Mouse (Mus musculus) heart, embryonic 12.5 days (tissue): ENCODE data around the gene Ttc30a2. TPM values are rescaled to one million over a fixed set of nuclear protein-coding genes. Genes with fewer than 3 reads are reported as not detected.
"Not testable (repeated sequence)": the region's sequence is repeated elsewhere in the genome, so short reads cannot be mapped to it uniquely, and the experiment has no call there.

Source experiments
- ATAC-seq: fragments of 200-750 bp; cut with Nextera tagmentation; 2 replicates; pipeline ENCODE4 v1.8.0; 2017; ENCODE audit warnings: moderate TSS enrichment, moderate library complexity; ENCODE audit not compliant: insufficient number of reproducible peaks, low FRiP score
- H3K27ac ChIP-seq: fragments of 300-500 bp; sonication (generic); 2 replicates; pipeline ENCODE4 v1.5.1; 2016; ENCODE audit warnings: mild to moderate bottlenecking, moderate library complexity; ENCODE audit not compliant: poor library complexity, severe bottlenecking
- H3K27me3 ChIP-seq: fragments of 300-500 bp; sonication (generic); replicated peaks from 2 replicates; pipeline ENCODE4 v1.6.1; 2016; ENCODE audit warnings: mild to moderate bottlenecking, moderate library complexity
- H3K36me3 ChIP-seq: fragments of 300-500 bp; sonication (generic); 2 replicates; pipeline ENCODE4 v1.6.1; 2016; ENCODE audit warnings: mild to moderate bottlenecking, moderate library complexity
- H3K4me1 ChIP-seq: fragments of 300-500 bp; sonication (generic); replicated peaks from 2 replicates; pipeline ENCODE4 v1.6.1; 2016; ENCODE audit warnings: mild to moderate bottlenecking
- H3K4me2 ChIP-seq: fragments of 300-500 bp; sonication (generic); 2 replicates; pipeline ENCODE4 v1.6.1; 2016; ENCODE audit warnings: mild to moderate bottlenecking, moderate library complexity
- H3K4me3 ChIP-seq: fragments of 300-500 bp; sonication (generic); 2 replicates; pipeline ENCODE4 v1.5.1; 2016; ENCODE audit warnings: mild to moderate bottlenecking
- H3K9ac ChIP-seq: fragments of 300-500 bp; sonication (generic); 2 replicates; pipeline ENCODE4 v1.6.1; 2016; ENCODE audit warnings: mild to moderate bottlenecking, moderate library complexity
- H3K9me3 ChIP-seq: fragments of 300-500 bp; sonication (generic); replicated peaks from 2 replicates; pipeline ENCODE4 v1.6.1; 2016; ENCODE audit warnings: mild to moderate bottlenecking, moderate library complexity
- whole genome bisulfite sequencing: fragments of 180-500 bp; shearing (Covaris S2); methylation state at CpG from one replicate; pipeline ENCODE4 v1.1.7; 2016; 5-methylcytosine and 5-hydroxymethylcytosine counted together
- polyA plus RNA-seq: library from polyadenylated mRNA; unstranded; fragments of >200 nt; fragmentation: Nextera tagmentation; extraction: Ambion mirVana; gene quantifications from 2 replicates; pipeline ENCODE4 v1.2.1, GENCODE M21; 2016

Gene Ttc30a2
- polyA plus RNA-seq, 1 experiment from 2014 or later = 1.5 TPM

DNA sequence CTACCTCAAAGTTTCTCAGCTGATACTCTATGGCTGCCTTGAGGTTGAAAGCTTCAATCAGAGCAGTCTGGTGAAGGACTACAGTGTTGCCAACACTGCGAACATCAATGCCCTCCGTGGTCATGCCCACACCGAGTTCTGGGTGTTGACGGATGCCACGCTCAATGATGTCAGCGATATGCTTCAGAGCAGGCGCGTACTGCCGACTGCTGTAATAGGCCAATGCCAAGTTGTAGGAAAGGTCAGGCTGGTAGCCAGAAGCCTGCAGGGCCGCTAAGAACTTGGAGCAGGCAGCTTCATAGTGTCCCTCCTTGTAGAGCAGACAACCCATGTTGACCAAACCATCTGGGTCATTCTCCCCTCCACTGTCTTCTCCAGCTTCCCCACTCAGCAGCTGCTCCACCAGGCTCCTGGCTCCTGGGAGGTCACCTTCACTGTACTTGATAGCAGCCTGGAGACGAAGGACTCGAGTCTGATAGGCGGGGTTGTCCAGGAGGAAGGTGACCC, 3.0 kb upstream of the Ttc30a2 start:
- H3K27me3 ChIP-seq, H3K36me3 ChIP-seq, H3K4me1 ChIP-seq, H3K27ac ChIP-seq, ATAC-seq, H3K9me3 ChIP-seq: not testable (repeated sequence)
- Histone ChIP-seq H3K4me3 (peak overlapping the region; percentile 62), H3K4me2 (peak overlapping the region; percentile 82), H3K9ac (peak overlapping the region; percentile 71; the same call in 1 of the 2 replicates)
- WGBS = 89% methylated on average over 13 of the region's 13 CpGs

DNA sequence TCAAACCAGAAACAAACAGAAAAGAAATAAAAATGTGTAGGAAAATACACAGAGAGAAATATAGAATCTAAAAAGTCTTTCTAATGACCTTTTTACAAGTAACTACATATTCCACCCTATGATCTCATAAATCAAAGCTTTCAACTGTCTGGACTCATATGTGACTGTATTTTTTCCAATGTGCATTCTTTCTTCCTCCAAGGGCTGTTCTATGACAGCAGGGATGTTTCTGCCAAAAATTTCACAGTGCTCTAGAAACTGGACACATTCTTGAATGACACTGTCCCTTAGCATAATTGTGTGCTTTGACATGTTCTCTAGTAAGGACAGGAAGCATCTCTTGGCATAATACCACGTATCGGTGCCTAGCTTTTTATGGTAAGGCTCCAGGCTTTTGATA, 1.9 kb downstream of the Ttc30a2 start:
- H3K9me3 ChIP-seq, H3K36me3 ChIP-seq, H3K27ac ChIP-seq, H3K4me3 ChIP-seq, H3K4me1 ChIP-seq, H3K4me2 ChIP-seq, H3K27me3 ChIP-seq, H3K9ac ChIP-seq, ATAC-seq: not testable (repeated sequence)
- WGBS = 72% methylated on average over 2 of the region's 2 CpGs

GRCm38 (mm10) chr2:75974131-75974530, 3.8 kb downstream of the Ttc30a2 start:
- H3K4me3 ChIP-seq = no peak overlapping the region
- no peak overlapping the region for H3K27ac ChIP-seq
- no peak overlapping the region for H3K4me2 ChIP-seq
- 40% methylated on average over 9 of the region's 9 CpGs for WGBS
- no peaks in the 10 kb centered on the region for H3K36me3 ChIP-seq
- peaks cover 3% of the 10 kb centered on the region; the same call in 1 of the 2 replicates for H3K4me1 ChIP-seq
- H3K9ac ChIP-seq = no peak overlapping the region
- H3K9me3 ChIP-seq = no peaks in the 10 kb centered on the region
- no peak for ATAC-seq
- H3K27me3 ChIP-seq = no peaks in the 10 kb centered on the region

DNA sequence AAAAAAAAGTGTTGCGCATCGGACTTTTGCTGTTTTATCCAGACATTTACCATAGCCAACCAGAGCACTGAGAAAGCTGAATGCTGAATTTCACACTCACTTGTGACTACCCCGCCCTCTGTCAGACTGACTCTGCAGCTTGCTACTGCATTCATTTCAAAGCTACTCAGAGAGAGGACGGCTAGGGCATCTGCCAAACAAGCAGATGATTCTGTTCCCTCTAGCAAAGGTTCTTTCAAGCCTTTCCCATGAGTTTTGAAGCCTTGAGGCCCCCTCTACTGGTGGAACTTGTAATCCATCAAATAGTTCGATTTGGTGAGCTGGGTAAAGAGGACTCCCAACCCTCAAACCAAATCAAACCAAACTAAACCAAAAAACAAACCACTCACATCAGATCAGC, 13.0 kb downstream of the Ttc30a2 start:
- Histone ChIP-seq H3K9ac (0 out of 2 replicates have a peak overlapping the region, but pooled peaks have one; percentile 60), H3K4me2 (peak overlapping the region; percentile 69), H3K27ac (peak overlapping the region; percentile 54; the same call in 1 of the 2 replicates), H3K4me3 (peak overlapping the region; percentile 29), H3K4me1 (peaks cover 25% of the 10 kb centered on the region), H3K9me3 (no peaks in the 10 kb centered on the region), H3K36me3 (no peaks in the 10 kb centered on the region), H3K27me3 (no peaks in the 10 kb centered on the region; the same call in 1 of the 2 replicates)
- WGBS = 10% methylated on average over 5 of the region's 5 CpGs
- no peak for ATAC-seq

GRCm38 (mm10) chr2:75964512-75964911, 13.5 kb downstream of the Ttc30a2 start:
- ATAC-seq = peak; percentile 63
- Histone ChIP-seq H3K9ac (peak overlapping the region; percentile 60), H3K27me3 (no peaks in the 10 kb centered on the region; the same call in 1 of the 2 replicates), H3K27ac (peak overlapping the region; percentile 54; the same call in 1 of the 2 replicates), H3K4me3 (peak overlapping the region; percentile 29), H3K36me3 (no peaks in the 10 kb centered on the region), H3K4me1 (peaks cover 28% of the 10 kb centered on the region), H3K9me3 (no peaks in the 10 kb centered on the region), H3K4me2 (peak overlapping the region; percentile 69)
- 9% methylated on average over 14 of the region's 14 CpGs for WGBS

GRCm38 (mm10) chr2:75964051-75964450, 13.9 kb downstream of the Ttc30a2 start:
- no peak for ATAC-seq
- Histone ChIP-seq H3K27ac (no peak overlapping the region; the same call in 1 of the 2 replicates), H3K9ac (peak overlapping the region; percentile 23; the same call in 1 of the 2 replicates), H3K4me1 (peaks cover 33% of the 10 kb centered on the region), H3K4me3 (peak overlapping the region; percentile 29; the same call in 1 of the 2 replicates), H3K4me2 (peak overlapping the region; percentile 69), H3K27me3 (no peaks in the 10 kb centered on the region; the same call in 1 of the 2 replicates), H3K9me3 (no peaks in the 10 kb centered on the region), H3K36me3 (no peaks in the 10 kb centered on the region)
- 47% methylated on average over 5 of the region's 5 CpGs for WGBS

GRCm38 (mm10) chr2:75963211-75963840, 14.6 kb downstream of the Ttc30a2 start:
- H3K36me3 ChIP-seq = no peaks in the 10 kb centered on the region
- H3K4me3 ChIP-seq = no peak overlapping the region
- no peak overlapping the region for H3K9ac ChIP-seq
- no peak for ATAC-seq
- 71% methylated on average over 10 of the region's 10 CpGs for WGBS
- no peaks in the 10 kb centered on the region for H3K9me3 ChIP-seq
- no peak overlapping the region for H3K27ac ChIP-seq
- no peak overlapping the region for H3K4me2 ChIP-seq
- H3K4me1 ChIP-seq = peaks cover 36% of the 10 kb centered on the region
- no peaks in the 10 kb centered on the region; the same call in 1 of the 2 replicates for H3K27me3 ChIP-seq

DNA sequence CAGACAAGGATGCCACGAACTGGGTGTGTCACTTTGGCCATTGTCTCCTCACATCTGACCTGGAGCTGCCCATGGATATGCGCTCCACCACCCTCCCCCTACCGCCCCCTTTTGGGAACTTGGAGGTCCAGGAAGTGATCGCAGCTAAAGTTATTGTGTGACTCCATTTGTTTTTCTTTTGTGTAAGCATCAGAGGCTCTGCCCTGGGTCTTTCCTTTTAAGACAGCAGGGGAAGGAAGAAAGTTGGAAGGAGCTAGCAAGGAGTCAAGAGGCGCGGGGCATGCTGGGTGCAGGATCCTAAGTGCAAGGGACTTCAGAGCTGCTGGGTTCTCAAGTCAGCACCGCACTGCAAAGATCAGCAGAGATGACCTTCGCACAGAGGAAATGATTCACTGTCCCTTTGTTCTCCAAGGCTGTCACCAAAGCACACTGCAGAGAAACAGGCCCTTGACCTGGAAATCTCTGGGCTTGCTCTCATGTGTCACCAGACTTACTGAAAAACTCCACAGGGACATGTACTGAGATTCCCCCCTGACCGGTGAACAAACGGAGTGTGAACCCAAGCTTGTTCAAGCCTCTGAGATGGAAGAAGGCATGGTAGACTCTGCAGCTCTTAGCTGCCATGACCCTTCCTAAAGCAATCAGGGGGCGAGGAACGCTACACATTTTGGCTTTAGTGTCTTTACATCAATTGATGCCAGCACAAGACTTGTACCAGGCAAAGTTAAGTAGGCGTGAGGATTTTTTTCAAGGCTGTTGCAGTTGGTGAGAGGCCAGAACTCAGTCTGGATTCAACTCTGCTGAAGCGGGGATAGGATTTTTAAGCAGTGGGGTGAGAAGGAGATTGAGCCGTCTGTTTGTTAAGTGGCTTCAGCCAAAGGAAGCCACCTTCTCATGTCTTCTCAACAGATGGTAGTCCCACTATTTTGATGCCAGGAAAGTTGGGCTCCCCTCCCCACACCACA, 17.3 kb downstream of the Ttc30a2 start:
- Histone ChIP-seq H3K9me3 (no peaks in the 10 kb centered on the region), H3K27ac (peak overlapping the region; percentile 81), H3K27me3 (no peaks in the 10 kb centered on the region; the same call in none of the 2 replicates), H3K36me3 (no peaks in the 10 kb centered on the region), H3K4me1 (peaks cover 42% of the 10 kb centered on the region), H3K9ac (no peak overlapping the region), H3K4me3 (peak overlapping the region; percentile 4; the same call in 1 of the 2 replicates), H3K4me2 (peak overlapping the region; percentile 55)
- ATAC-seq = peak; percentile 75
- WGBS = 41% methylated on average over 15 of the region's 15 CpGs

GRCm38 (mm10) chr2:75959850-75960365, 18.1 kb downstream of the Ttc30a2 start:
- peak overlapping the region; percentile 4; the same call in 1 of the 2 replicates for H3K4me3 ChIP-seq

DNA sequence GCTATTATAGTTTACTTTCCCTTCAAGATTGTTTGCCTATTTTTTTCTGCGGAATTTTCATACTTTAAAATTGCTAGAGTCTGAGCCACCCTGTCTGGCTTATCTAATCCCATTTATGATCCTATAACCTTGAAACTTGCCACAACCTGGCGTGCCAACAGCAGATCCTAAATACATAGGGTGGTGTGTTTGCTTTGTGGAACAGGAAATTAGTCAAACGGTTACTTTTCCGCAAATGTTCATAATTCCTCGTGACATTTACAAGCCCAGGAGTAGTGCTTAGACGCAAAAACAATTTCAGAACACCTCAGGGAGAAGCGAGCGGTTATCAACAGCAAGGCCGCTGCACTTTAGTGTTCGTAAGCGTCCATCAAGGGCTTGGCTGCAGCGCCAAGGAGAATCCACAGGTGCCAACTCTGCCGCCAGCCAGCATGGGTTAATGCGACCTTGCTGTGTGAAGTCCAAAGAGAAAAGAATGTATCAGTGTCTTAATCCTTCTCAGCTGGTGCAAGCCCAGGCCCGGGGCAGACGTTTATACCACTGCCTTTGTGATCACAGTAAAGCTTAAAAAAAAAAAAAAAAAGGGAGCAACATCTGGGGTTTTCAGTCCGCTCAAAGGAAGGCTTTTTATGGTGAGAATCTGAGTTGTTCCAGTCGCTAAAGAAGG, 18.7 kb downstream of the Ttc30a2 start:
- Histone ChIP-seq H3K27ac (peak overlapping the region; percentile 81), H3K9me3 (no peaks in the 10 kb centered on the region), H3K4me2 (peak overlapping the region; percentile 55), H3K27me3 (no peaks in the 10 kb centered on the region; the same call in 1 of the 2 replicates), H3K4me1 (peaks cover 45% of the 10 kb centered on the region), H3K36me3 (no peaks in the 10 kb centered on the region), H3K4me3 (0 out of 2 replicates have a peak overlapping the region, but pooled peaks have one; percentile 4), H3K9ac (no peak overlapping the region)
- peak; percentile 30; the same call in 1 of the 2 replicates for ATAC-seq
- WGBS = 25% methylated on average over 18 of the region's 18 CpGs

More at GRCm38 (mm10) chr2:75959850-75960365, 18.1 kb downstream of the Ttc30a2 start:
- H3K9ac ChIP-seq = no peak overlapping the region
- peak overlapping the region; percentile 55 for H3K4me2 ChIP-seq
- H3K36me3 ChIP-seq = no peaks in the 10 kb centered on the region
- peaks cover 46% of the 10 kb centered on the region for H3K4me1 ChIP-seq
- 9% methylated on average over 15 of the region's 15 CpGs for WGBS
- ATAC-seq = peak; percentile 54; the same call in 1 of the 2 replicates
- no peaks in the 10 kb centered on the region; the same call in 1 of the 2 replicates for H3K27me3 ChIP-seq
- no peaks in the 10 kb centered on the region for H3K9me3 ChIP-seq
- peak overlapping the region; percentile 81 for H3K27ac ChIP-seq
